Mouse (Mus musculus) gastrocnemius, adult 8-10 months (tissue): Measurements from ENCODE around the gene Ttyh2. TPM values are rescaled to one million over a fixed set of nuclear protein-coding genes. Genes with fewer than 3 reads are reported as not detected.

Experiments
- DNase-seq, 2 experiments: peaks; one replicate each; pipeline ENCODE4 v3.0.0; 2022; ENCODE audit warnings: low spot score in 2 of 2
- total RNA-seq, 4 experiments: library from RNA; stranded (reverse); gene quantifications; 2 replicates each; pipeline ENCODE4 v1.2.4; 2022

Ttyh2 gene
- total RNA-seq, 4 experiments from 2014 or later = 17.6 to 20.2 (median 19.4) TPM

GRCm38 (mm10) chr11:114747564-114748138 lies 72.4 kb downstream of the Ttyh2 start:
- no peak for DNase-seq

- peak in 1 of 2 experiments; percentile 59 for DNase-seq
Observed at GRCm38 (mm10) chr11:114764820-114765818, 89.9 kb downstream of the Ttyh2 start, which contains the start of gene Kif19a. Gene Kif19a, plus strand, starts transcription at chr11:114765388.

GRCm38 (mm10) chr11:114769911-114770310 lies 94.7 kb downstream of the Ttyh2 start:
- no peak for DNase-seq

Other genes starting within 250 kb of the Ttyh2 start
- 100 to 1,000 TPM; 528 to 780 (median 621) TPM for gene Rpl38, start 6.9 kb upstream of the Ttyh2 start, total RNA-seq
- not detected for gene Dnaic2, start 52.0 kb downstream of the Ttyh2 start, total RNA-seq
- under 1 TPM in 3 of 4 experiments, not detected in 1; 0.62 to 0.82 (median 0.67) TPM for gene Kif19a, start 90.0 kb downstream of the Ttyh2 start, total RNA-seq
- gene Btbd17, start 120.5 kb downstream of the Ttyh2 start, total RNA-seq = not detected
- not detected for gene Gpr142, start 123.5 kb downstream of the Ttyh2 start, total RNA-seq
- gene Gprc5c, start 175.7 kb downstream of the Ttyh2 start, total RNA-seq = 10 to 100 TPM; 31.9 to 49.5 (median 39.2) TPM
- under 1 TPM; 0.29 to 0.54 (median 0.34) TPM for gene Cd300a, start 214.6 kb downstream of the Ttyh2 start, total RNA-seq